Comparison of ENCODE assay signal across 8 mouse cellular contexts in the genomic region with DNA sequence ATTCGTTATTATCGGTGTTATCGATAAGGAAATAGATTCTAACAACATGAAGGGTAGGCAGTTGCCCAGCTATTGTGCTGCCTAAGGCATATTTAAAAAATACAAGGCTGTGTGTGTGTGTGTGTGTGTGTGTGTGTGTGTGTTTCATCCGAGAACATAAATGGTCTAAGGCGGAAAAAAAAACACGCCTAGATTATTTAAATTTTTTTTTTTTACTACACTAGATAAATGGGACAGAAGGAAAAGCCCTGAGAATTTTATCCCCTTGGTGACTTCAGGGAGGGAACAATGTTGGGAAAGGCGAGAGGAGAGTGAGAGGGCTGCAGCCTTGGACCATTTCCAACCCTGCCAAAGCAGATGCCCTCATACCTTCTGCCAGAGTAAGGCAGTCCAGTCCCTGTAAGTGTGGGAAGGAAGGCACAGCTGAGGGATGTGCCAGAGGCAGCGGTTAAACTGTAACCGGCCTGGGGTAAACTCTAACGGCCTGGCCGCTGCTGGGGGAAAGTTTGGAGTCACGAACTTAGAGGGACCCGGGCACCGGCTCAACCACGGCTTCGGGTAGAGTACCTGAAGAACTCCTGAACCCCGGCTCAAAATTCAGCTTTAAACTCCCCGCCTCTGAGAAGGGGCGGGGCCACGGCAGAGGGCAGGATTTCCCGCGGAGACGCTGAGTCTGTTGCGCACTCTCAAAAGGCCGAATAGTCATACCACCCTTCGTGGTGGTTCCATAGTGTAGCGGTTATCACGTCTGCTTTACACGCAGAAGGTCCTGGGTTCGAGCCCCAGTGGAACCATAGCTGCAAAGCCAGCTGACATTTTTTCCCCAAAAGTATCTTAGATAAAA. TPM values are rescaled to one million over a fixed set of nuclear protein-coding genes. Genes with fewer than 3 reads are reported as not detected.
A peak's percentile ranks its signal among the peaks of the same experiment; 100 is the strongest.
DNase-seq lines count a peak whose midpoint lies in the region; ATAC-seq lines count a peak whose summit lies in the region.

No protein-coding gene starts in this region.

- WGBS in hindbrain, embryonic 15.5 days, result 22% methylated on average over 30 of the region's 30 CpGs

- H3K36me3 ChIP-seq in hindbrain, embryonic 15.5 days, result no peaks in the 10 kb centered on the region

- peak overlapping the region; percentile 49 for H3K4me3 ChIP-seq in hindbrain, embryonic 15.5 days

- H3K4me1 ChIP-seq in hindbrain, embryonic 15.5 days (replicated peaks), result no peaks in the 10 kb centered on the region

- no peak overlapping the region for H3K9ac ChIP-seq in hindbrain, embryonic 15.5 days

- H3K27ac ChIP-seq in hindbrain, embryonic 15.5 days (replicated peaks), result no peak overlapping the region

- no peaks in the 10 kb centered on the region for H3K9me3 ChIP-seq in hindbrain, embryonic 15.5 days

- ATAC-seq in hindbrain, embryonic 15.5 days (ENCODE audit: low FRiP score, low read depth), result peak; percentile 97

- peak; percentile 38 for DNase-seq in WW6 (ENCODE audit: low read depth, low spot score)
- DNase-seq in cerebellum, postnatal 36 days, result peak; percentile 88 to 93
- DNase-seq in frontal cortex, postnatal 36 days (ENCODE audit: low spot score in 2 of 2), result peak; percentile 94 to 96
- DNase-seq in layer of hippocampus, postnatal 36 days, result peak; percentile 90 to 93
- DNase-seq in lung, postnatal 25 days (ENCODE audit: low spot score), result peak; percentile 92
- peak; percentile 76 for DNase-seq in retina, adult 2 months (ENCODE audit: low read depth, low spot score)
- DNase-seq in thymus, postnatal 36 days, result peak; percentile 86 to 89

- peak overlapping the region; percentile 55 for H3K4me2 ChIP-seq in hindbrain, embryonic 15.5 days

- peaks cover 9% of the 10 kb centered on the region; the same call in 1 of the 2 replicates for H3K27me3 ChIP-seq in hindbrain, embryonic 15.5 days

RNA-seq across cellular contexts. Expression of a gene that starts 2.2 kb away (rescaled TPM):
- polyA plus RNA-seq in hindbrain, embryonic 15.5 days (2015; fragmentation: Nextera tagmentation; extraction: Ambion mirVana), result 0.05 and 0.06 TPM in 2 replicates
- not detected for total RNA-seq in layer of hippocampus, postnatal 36 days (2021)

RNA-seq across cellular contexts. Expression of a gene that starts 30.0 kb away (rescaled TPM):
- 3.0 and 5.6 TPM in 2 replicates for polyA plus RNA-seq in hindbrain, embryonic 15.5 days (2015; fragmentation: Nextera tagmentation; extraction: Ambion mirVana)
- total RNA-seq in layer of hippocampus, postnatal 36 days (2021), result under 1 TPM; 0.40 to 0.50 TPM

Comparison
In these comparisons a context has a peak if more than half of its experiments do, and no peak if none do; other contexts are left out.
1. DNase-seq: peak in every context shown above with its lines; median percentile 95 in frontal cortex, postnatal 36 days; 92 in lung, postnatal 25 days; 92 in layer of hippocampus, postnatal 36 days; 90 in cerebellum, postnatal 36 days; 88 in thymus, postnatal 36 days; 76 in retina, adult 2 months; 38 in WW6.